Mouse (Mus musculus) liver, adult (tissue): ENCODE results near the gene Hand2.

Source experiments
- GATA4 ChIP-seq: IDR thresholded peaks from 2 replicates; pipeline ENCODE4 v1.6.1; 2014; ENCODE audit warnings: mild to moderate bottlenecking, low read length; ENCODE audit not compliant: insufficient replicate concordance

Hand2 gene

GRCm38 (mm10) chr8:57320851-57321743 lies at the start of gene Hand2:
Gene Hand2, plus strand, starts transcription at chr8:57320983.
- TF ChIP-seq GATA4: no peak

- TF ChIP-seq GATA4: no peak
Measured at GRCm38 (mm10) chr8:57273055-57273454, 47.7 kb upstream of the Hand2 start.

- TF ChIP-seq GATA4: no peak
Measured at GRCm38 (mm10) chr8:57293441-57293840, 27.3 kb upstream of the Hand2 start.

GRCm38 (mm10) chr8:57303513-57303912 lies 17.3 kb upstream of the Hand2 start:
- TF ChIP-seq GATA4: no peak

GRCm38 (mm10) chr8:57304944-57305343 lies 15.8 kb upstream of the Hand2 start:
- TF ChIP-seq GATA4: no peak

GRCm38 (mm10) chr8:57306441-57306840 lies 14.3 kb upstream of the Hand2 start:
- TF ChIP-seq GATA4: no peak

GRCm38 (mm10) chr8:57309844-57310485 lies 10.8 kb upstream of the Hand2 start:
- no peak for TF ChIP-seq GATA4

- TF ChIP-seq GATA4: no peak
Measured at GRCm38 (mm10) chr8:57312031-57312981, 8.5 kb upstream of the Hand2 start.

GRCm38 (mm10) chr8:57313583-57313982 lies 7.2 kb upstream of the Hand2 start:
- no peak for TF ChIP-seq GATA4

GRCm38 (mm10) chr8:57314216-57314615 lies 6.6 kb upstream of the Hand2 start:
- TF ChIP-seq GATA4: no peak

GRCm38 (mm10) chr8:57315471-57315870 lies 5.3 kb upstream of the Hand2 start:
- TF ChIP-seq GATA4: no peak

- TF ChIP-seq GATA4: no peak
Measured at GRCm38 (mm10) chr8:57317107-57317506, 3.7 kb upstream of the Hand2 start.

GRCm38 (mm10) chr8:57317890-57318480 lies 2.8 kb upstream of the Hand2 start:
- no peak for TF ChIP-seq GATA4

- no peak for TF ChIP-seq GATA4
Measured at GRCm38 (mm10) chr8:57319092-57319980, 1.4 kb upstream of the Hand2 start.
